Mouse (Mus musculus): ENCODE data around the gene 4930522L14Rik.
"Not testable (repeated sequence)": the region's sequence is repeated elsewhere in the genome, so short reads cannot be mapped to it uniquely, and the experiment has no call there.

- not testable (repeated sequence) for TF ChIP-seq GATA1 (IDR thresholded peaks at IDR 0.05; ENCODE audit: borderline replicate concordance, low read length); FLI1 (IDR thresholded peaks at IDR 0.05; ENCODE audit: low read length)
These were observed 45.3 kb upstream of the 4930522L14Rik start for GRCm38 (mm10) chr5:109797017-109797416.

Measured in megakaryocyte, embryonic 14.5 days (primary cell).